Mouse (Mus musculus): Measurements from ENCODE around the gene Spink4.

GRCm38 (mm10) chr4:40899264-40899663 lies 20.6 kb upstream of the Spink4 start:
- TF ChIP-seq CHD2 (IDR thresholded peaks at IDR 0.05; ENCODE audit: low read depth, low read length): no peak
- no peak for TF ChIP-seq ZNF384 (IDR thresholded peaks at IDR 0.05; ENCODE audit: low read depth, low read length)
- no peak for TF ChIP-seq HCFC1 (IDR thresholded peaks at IDR 0.05; ENCODE audit: borderline replicate concordance, insufficient read depth, low read length)
- TF ChIP-seq MAFK (IDR thresholded peaks at IDR 0.05; ENCODE audit: insufficient read depth, low read depth, low read length): no peak

Measured in ES-E14 (cell line).